In genomic region chr16:16828757-16829615, GRCm38 (mm10) we compare ENCODE assay signal across 8 mouse cellular contexts. TPM values are rescaled to one million over a fixed set of nuclear protein-coding genes. Genes with fewer than 3 reads are reported as not detected.
DNase-seq lines count a peak whose midpoint lies in the region; ATAC-seq and TF ChIP-seq lines count a peak whose summit lies in the region.

TSS of gene Spag6l (minus strand) at chr16:16829456.

- peak within 1 kb of the TSS; percentile 85 for H3K4me2 ChIP-seq in limb, embryonic 12.5 days
- peak within 1 kb of the TSS; percentile 84 for H3K4me2 ChIP-seq in midbrain, embryonic 12.5 days (replicated peaks)

- no peak for TF ChIP-seq POLR2A in cerebellum, adult 2 months (IDR thresholded peaks at IDR 0.05; ENCODE audit: borderline replicate concordance, insufficient read depth, low read length)

- peak; percentile 98 for ATAC-seq in common myeloid progenitor, adult 5-6 weeks (replicated peaks; ENCODE audit: low read depth, poor library complexity, severe bottlenecking)
- ATAC-seq in limb, embryonic 12.5 days (ENCODE audit: insufficient number of reproducible peaks, insufficient read depth, low FRiP score, low TSS enrichment, low read depth) = peak; percentile 88
- ATAC-seq in midbrain, embryonic 12.5 days (ENCODE audit: low FRiP score, low read depth) = peak; percentile 96

- WGBS in cerebellum, adult 2 months = 5% methylated on average over 33 of the region's 33 CpGs
- WGBS in limb, embryonic 12.5 days = 8% methylated on average over 33 of the region's 33 CpGs
- 7% methylated on average over 33 of the region's 33 CpGs for WGBS in midbrain, embryonic 12.5 days

- peaks cover 4% of the 10 kb centered on the region; the same call in 1 of the 2 replicates for H3K4me1 ChIP-seq in cerebellum, adult 2 months (ENCODE audit: control insufficient read depth, insufficient read depth, low read length)
- H3K4me1 ChIP-seq in limb, embryonic 12.5 days (replicated peaks) = no peaks in the 10 kb centered on the region
- H3K4me1 ChIP-seq in midbrain, embryonic 12.5 days = peaks cover 5% of the 10 kb centered on the region

- H3K9ac ChIP-seq in limb, embryonic 12.5 days (replicated peaks) = peak within 1 kb of the TSS; percentile 37; the same call in 1 of the 2 replicates
- peak within 1 kb of the TSS; percentile 52 for H3K9ac ChIP-seq in midbrain, embryonic 12.5 days (replicated peaks)

- no peaks in the 10 kb centered on the region for H3K27me3 ChIP-seq in cerebellum, adult 2 months (ENCODE audit: control insufficient read depth, insufficient read depth, low read length)
- no peaks in the 10 kb centered on the region for H3K27me3 ChIP-seq in limb, embryonic 12.5 days
- H3K27me3 ChIP-seq in midbrain, embryonic 12.5 days = no peaks in the 10 kb centered on the region

- DNase-seq in cerebellum, adult 2 months = peak; percentile 3 to 12
- DNase-seq in cerebellum, adult 11-12 months = no peak
- DNase-seq in gastrocnemius, postnatal 25 days = peak; percentile 8
- DNase-seq in kidney, adult 8-10 months = peak; percentile 27 to 37
- DNase-seq in spleen, adult 12 weeks (ENCODE audit: low spot score) = peak; percentile 46

- peak; percentile 44; the same call in 1 of the 2 replicates for TF ChIP-seq CTCF in cerebellum, adult 2 months (IDR thresholded peaks at IDR 0.05; ENCODE audit: borderline replicate concordance, insufficient read depth, low read depth, low read length)

- no peak within 1 kb of the TSS for H3K27ac ChIP-seq in cerebellum, adult 2 months (ENCODE audit: insufficient read depth, low read length)
- H3K27ac ChIP-seq in limb, embryonic 12.5 days = no peak within 1 kb of the TSS
- H3K27ac ChIP-seq in midbrain, embryonic 12.5 days (replicated peaks) = no peak within 1 kb of the TSS

- H3K4me3 ChIP-seq in cerebellum, adult 2 months (replicated peaks; ENCODE audit: insufficient read depth, low read depth, low read length) = peak within 1 kb of the TSS; percentile 57
- H3K4me3 ChIP-seq in limb, embryonic 12.5 days (replicated peaks) = peak within 1 kb of the TSS; percentile 44
- H3K4me3 ChIP-seq in midbrain, embryonic 12.5 days = peak within 1 kb of the TSS; percentile 58

- H3K9me3 ChIP-seq in limb, embryonic 12.5 days = no peaks in the 10 kb centered on the region
- H3K9me3 ChIP-seq in midbrain, embryonic 12.5 days = no peaks in the 10 kb centered on the region

- no peaks in the 10 kb centered on the region for H3K36me3 ChIP-seq in limb, embryonic 12.5 days
- H3K36me3 ChIP-seq in midbrain, embryonic 12.5 days = no peaks in the 10 kb centered on the region

RNA-seq across cellular contexts. Expression of gene Spag6l, which starts in this region (rescaled TPM):
- polyA plus RNA-seq in cerebellum, adult 2 months (2012; rRNA removed) = 1.3 and 2.0 TPM in 2 replicates
- 6.1 and 6.3 TPM in 2 replicates for total RNA-seq in common myeloid progenitor, adult 5-6 weeks (2017)
- not detected for total RNA-seq in gastrocnemius, postnatal 25 days (2021)
- polyA plus RNA-seq in limb, embryonic 12.5 days (2016; fragmentation: Nextera tagmentation; extraction: Ambion mirVana) = 0.19 and 0.35 TPM in 2 replicates
- polyA plus RNA-seq in midbrain, embryonic 12.5 days (2016; fragmentation: Nextera tagmentation; extraction: Ambion mirVana) = 4.0 and 4.1 TPM in 2 replicates

Comparison
In these comparisons a context has a peak if more than half of its experiments do, and no peak if none do; other contexts are left out.
1. Peak in DNase-seq in gastrocnemius, postnatal 25 days; RNA of the gene not detected or under 1 TPM.
2. Peak in ATAC-seq, H3K4me3 ChIP-seq, H3K9ac ChIP-seq and H3K4me2 ChIP-seq in limb, embryonic 12.5 days; RNA of the gene not detected or under 1 TPM.